ENCODE assay signal across 8 mouse cellular contexts in the genomic region with DNA sequence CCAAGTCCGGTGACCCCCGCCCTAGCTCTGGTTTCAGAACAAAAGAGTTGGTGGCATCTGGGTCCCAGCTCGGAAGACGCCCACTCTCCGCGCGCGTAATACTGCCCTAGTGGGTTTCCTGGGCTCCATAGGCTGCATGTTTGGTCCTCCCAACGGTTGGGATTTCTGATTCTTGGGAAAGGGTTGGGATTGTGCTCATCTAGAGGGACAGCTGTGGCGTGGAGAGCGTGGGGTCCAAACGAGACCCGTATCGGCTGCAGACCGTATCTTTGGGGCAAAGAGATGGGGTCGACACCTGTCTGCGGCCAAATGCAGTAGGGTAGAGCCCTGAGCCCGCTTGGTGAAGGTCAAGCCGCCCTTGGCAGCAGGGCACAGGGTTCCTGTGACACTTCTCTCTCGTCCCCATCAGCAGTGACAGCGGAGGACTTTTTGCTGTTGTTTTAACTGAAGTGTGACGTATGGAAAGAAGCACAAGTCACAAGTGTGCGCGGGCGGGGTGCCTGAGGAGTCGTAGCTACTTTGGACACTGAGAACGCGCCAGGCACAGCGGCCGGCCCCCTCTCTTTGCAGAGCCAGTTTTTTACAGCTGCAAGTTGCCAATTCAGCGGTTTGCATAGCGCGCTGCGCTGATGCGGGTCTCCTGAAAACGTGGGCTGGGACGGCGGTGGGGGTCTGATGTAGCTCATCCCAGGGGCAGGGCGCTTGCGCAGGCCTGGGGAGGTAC. TPM values are rescaled to one million over a fixed set of nuclear protein-coding genes. Genes with fewer than 3 reads are reported as not detected.
DNase-seq lines count a peak whose midpoint lies in the region; ATAC-seq and TF ChIP-seq lines count a peak whose summit lies in the region.

No protein-coding gene starts in this region.

- WGBS in cerebellum, adult 2 months, result under 1% methylated on average over 40 of the region's 40 CpGs
- 1% methylated on average over 40 of the region's 40 CpGs for WGBS in hindbrain, embryonic 12.5 days

- no peaks in the 10 kb centered on the region for H3K9me3 ChIP-seq in hindbrain, embryonic 12.5 days (replicated peaks)

- no peak for TF ChIP-seq CTCF in cerebellum, adult 2 months (IDR thresholded peaks at IDR 0.05; ENCODE audit: borderline replicate concordance, insufficient read depth, low read depth, low read length)

- peak overlapping the region; percentile 99 for H3K4me2 ChIP-seq in hindbrain, embryonic 12.5 days (replicated peaks)

- peak overlapping the region; percentile 56 for H3K4me3 ChIP-seq in cerebellum, adult 2 months (replicated peaks; ENCODE audit: insufficient read depth, low read depth, low read length)
- peak overlapping the region; percentile 70 for H3K4me3 ChIP-seq in hindbrain, embryonic 12.5 days

- H3K9ac ChIP-seq in hindbrain, embryonic 12.5 days, result peak overlapping the region; percentile 65

- ATAC-seq in hindbrain, embryonic 12.5 days (ENCODE audit: low FRiP score), result peak; percentile 34; the same call in 1 of the 2 replicates

- H3K27me3 ChIP-seq in cerebellum, adult 2 months (ENCODE audit: control insufficient read depth, insufficient read depth, low read length), result no peaks in the 10 kb centered on the region
- H3K27me3 ChIP-seq in hindbrain, embryonic 12.5 days, result peaks cover 50% of the 10 kb centered on the region

- no peaks in the 10 kb centered on the region for H3K4me1 ChIP-seq in cerebellum, adult 2 months (ENCODE audit: control insufficient read depth, insufficient read depth, low read length)
- peaks cover 13% of the 10 kb centered on the region for H3K4me1 ChIP-seq in hindbrain, embryonic 12.5 days

- H3K36me3 ChIP-seq in hindbrain, embryonic 12.5 days, result no peaks in the 10 kb centered on the region

- DNase-seq in ES-CJ7 (ENCODE audit: low read depth, low spot score), result peak; percentile 15
- DNase-seq in cerebellum, adult 2 months, result peak; percentile 19 to 29
- DNase-seq in frontal cortex, postnatal 14 days (ENCODE audit: low spot score in 2 of 2), result peak; percentile 22 to 40
- DNase-seq in layer of hippocampus, postnatal 25 days (ENCODE audit: extremely low spot score in 1 of 2, low spot score in 1 of 2), result peak; percentile 8 to 30
- DNase-seq in lung, postnatal 10 days, result peak; percentile 83
- DNase-seq in ovary, postnatal 36 days (ENCODE audit: low spot score), result peak; percentile 59
- DNase-seq in urinary bladder, postnatal 36 days (ENCODE audit: low spot score in 2 of 2), result peak; percentile 56 to 70

- no peak for TF ChIP-seq POLR2A in cerebellum, adult 2 months (IDR thresholded peaks at IDR 0.05; ENCODE audit: borderline replicate concordance, insufficient read depth, low read length)

- no peak overlapping the region for H3K27ac ChIP-seq in cerebellum, adult 2 months (ENCODE audit: insufficient read depth, low read length)
- H3K27ac ChIP-seq in hindbrain, embryonic 12.5 days, result peak overlapping the region; percentile 57; the same call in 1 of the 2 replicates

RNA-seq across cellular contexts. Expression of a gene that starts 1.7 kb away (rescaled TPM):
- polyA plus RNA-seq in cerebellum, adult 2 months (2012; rRNA removed), result 10.8 and 13.2 TPM in 2 replicates
- polyA plus RNA-seq in hindbrain, embryonic 12.5 days (2016; fragmentation: Nextera tagmentation; extraction: Ambion mirVana), result 22.3 and 26.1 TPM in 2 replicates
- 10 to 100 TPM; 10.7 to 12.2 TPM for total RNA-seq in layer of hippocampus, postnatal 25 days (2021)

RNA-seq across cellular contexts. Expression of a gene that starts 30.1 kb away (rescaled TPM):
- polyA plus RNA-seq in cerebellum, adult 2 months (2012; rRNA removed), result 5.4 and 5.5 TPM in 2 replicates
- polyA plus RNA-seq in hindbrain, embryonic 12.5 days (2016; fragmentation: Nextera tagmentation; extraction: Ambion mirVana), result 8.2 and 8.6 TPM in 2 replicates
- 1 to 10 TPM; 6.4 to 7.0 TPM for total RNA-seq in layer of hippocampus, postnatal 25 days (2021)

Comparison
In these comparisons a context has a peak if more than half of its experiments do, and no peak if none do; other contexts are left out.
1. DNase-seq: peak in every context shown above with its lines; median percentile 83 in lung, postnatal 10 days; 63 in urinary bladder, postnatal 36 days; 59 in ovary, postnatal 36 days; 31 in frontal cortex, postnatal 14 days; 24 in cerebellum, adult 2 months; 19 in layer of hippocampus, postnatal 25 days; 15 in ES-CJ7.